Mouse (Mus musculus) liver, embryonic 18 days (tissue): ENCODE results near the gene Lpin1. TPM values are rescaled to one million over a fixed set of nuclear protein-coding genes. Genes with fewer than 3 reads are reported as not detected.

Experiments
- polyA plus RNA-seq: library from polyadenylated mRNA; depleted of rRNA; stranded (reverse); fragments of >200 nt; gene quantifications from 2 replicates; pipeline ENCODE4 v1.2.3, GENCODE M21; 2012; rRNA removed

Lpin1 gene
- 35.8 and 46.6 TPM in 2 replicates for polyA plus RNA-seq

DNA sequence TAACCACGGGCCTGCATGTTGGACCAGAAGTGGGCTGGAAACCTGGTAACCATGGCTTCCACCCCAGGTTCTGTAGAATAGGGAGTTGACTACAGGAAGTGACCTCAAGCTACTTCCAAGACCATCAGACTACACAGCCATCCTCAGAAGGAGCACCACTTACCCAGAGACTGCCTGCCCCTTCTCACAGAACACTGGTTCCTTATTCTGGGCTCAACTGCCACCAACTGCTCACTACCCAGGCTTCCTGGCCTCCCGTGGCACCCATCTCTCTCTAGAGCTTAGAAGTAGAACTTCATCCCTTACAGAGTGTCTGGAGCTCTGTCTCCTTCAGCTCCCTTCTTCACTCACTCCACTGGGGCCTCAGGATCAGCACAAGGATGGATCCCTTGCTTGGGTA is at the start of gene Lpin1:
Lpin1 (minus strand) TSS at position 31 of the 400 bp plus-strand sequence.

GRCm38 (mm10) chr12:16653332-16654093 is 42.7 kb upstream of the Lpin1 start, which contains the start of gene Ntsr2:
TSS of gene Ntsr2 (plus strand) at chr12:16653382.

Other genes starting within 250 kb of the Lpin1 start
- gene Ntsr2, start 42.4 kb upstream of the Lpin1 start, polyA plus RNA-seq: not detected in 2 replicates
- 0.50 and 0.70 TPM in 2 replicates for gene Greb1, start 189.9 kb upstream of the Lpin1 start, polyA plus RNA-seq
- gene E2f6, start 200.0 kb upstream of the Lpin1 start, polyA plus RNA-seq: 12.0 and 12.3 TPM in 2 replicates